Mouse (Mus musculus) E14TG2a.4 (cell line): ENCODE results near the gene Pola2.

Experiments used
- H3K27me3 ChIP-seq: 2 replicates; pipeline ENCODE4 v1.6.1; 2014; ENCODE audit warnings: low read length, control low read depth; ENCODE audit not compliant: insufficient read depth
- H3K36me3 ChIP-seq: 2 replicates; pipeline ENCODE4 v1.6.1; 2014; ENCODE audit warnings: low read length, control low read depth; ENCODE audit not compliant: insufficient read depth
- H3K4me1 ChIP-seq: replicated peaks from 2 replicates; pipeline ENCODE4 v1.6.1; 2014; ENCODE audit warnings: low read depth, low read length, control low read depth
- H3K4me3 ChIP-seq: replicated peaks from 2 replicates; pipeline ENCODE4 v1.5.1; 2014; ENCODE audit warnings: mild to moderate bottlenecking, low read length
- H3K9me3 ChIP-seq: 2 replicates; pipeline ENCODE4 v1.6.1; 2014; ENCODE audit warnings: low read length, control low read depth
- CTCF ChIP-seq: conservative IDR thresholded peaks from 2 replicates; pipeline ENCODE4 v1.5.1; 2014; ENCODE audit warnings: low read length
- NANOG ChIP-seq: IDR thresholded peaks from 2 replicates; pipeline ENCODE4 v1.6.1; 2014; ENCODE audit warnings: borderline replicate concordance, low read length, mixed read lengths
- POU5F1 ChIP-seq: IDR thresholded peaks from 2 replicates; pipeline ENCODE4 v1.6.1; 2014; ENCODE audit warnings: low read length, borderline replicate concordance

Gene Pola2

DNA sequence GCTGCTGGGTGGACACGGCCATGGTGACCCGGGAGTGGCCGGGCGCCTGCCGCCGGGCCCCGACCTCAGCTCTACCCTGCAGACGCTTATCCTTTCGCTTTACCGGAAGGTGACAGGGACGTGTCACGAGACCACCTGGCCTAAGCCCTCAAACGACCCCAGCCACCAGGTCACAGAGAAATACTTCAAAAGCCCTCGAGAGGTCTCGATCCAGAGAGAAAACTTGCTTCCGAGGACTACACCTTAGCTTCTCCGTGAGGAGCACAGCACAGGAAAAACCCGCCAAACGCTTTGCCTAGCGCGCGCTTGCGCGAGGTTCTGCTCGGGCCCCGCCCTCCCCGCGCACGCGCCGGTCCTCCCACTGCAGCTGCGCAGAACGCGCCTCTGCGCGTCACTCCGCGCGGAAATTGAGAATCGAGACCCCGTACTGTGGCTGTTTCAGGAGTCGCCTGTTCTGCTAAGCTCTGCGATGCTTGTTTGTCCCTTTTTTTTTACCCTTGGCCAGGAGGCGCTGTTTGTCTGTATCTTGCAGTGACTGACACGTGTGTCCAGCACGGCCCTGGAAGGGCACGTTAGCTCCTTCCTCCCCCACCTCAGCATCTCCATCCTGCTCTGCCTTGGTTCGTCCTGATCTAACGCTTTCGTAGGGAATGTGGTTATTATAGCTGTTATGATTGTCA lies at the start of gene Pola2:
Gene Pola2, minus strand, starts transcription at position 320 of the 680 bp plus-strand sequence.
- H3K27me3 ChIP-seq: no peaks in the 10 kb centered on the region
- TF ChIP-seq NANOG (no peak), CTCF (no peak), POU5F1 (no peak)
- peaks cover 63% of the 10 kb centered on the region for H3K4me1 ChIP-seq
- H3K4me3 ChIP-seq: peak within 1 kb of the TSS; percentile 93
- H3K9me3 ChIP-seq: no peaks in the 10 kb centered on the region
- peaks cover 33% of the 10 kb centered on the region for H3K36me3 ChIP-seq

DNA sequence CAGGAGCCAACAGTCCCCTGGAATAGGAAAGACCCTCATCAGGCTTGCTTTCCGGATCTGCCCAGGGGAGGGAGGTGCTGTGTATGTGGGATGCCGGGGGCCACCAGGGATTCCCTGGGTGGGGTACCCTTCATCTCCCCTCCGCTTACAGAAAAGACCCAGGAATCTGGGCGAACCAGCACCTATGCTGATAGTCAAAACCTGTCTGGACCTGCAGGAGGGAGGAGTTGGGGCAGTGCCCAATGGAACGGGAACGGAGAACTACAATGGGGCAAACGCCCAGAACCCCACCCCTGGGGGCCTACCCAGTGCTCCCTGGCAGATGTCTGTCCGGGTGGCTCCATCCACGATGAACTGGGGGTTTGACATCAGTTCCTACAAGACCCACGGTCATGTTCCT lies 49.7 kb upstream of the Pola2 start:
- TF ChIP-seq NANOG (no peak), CTCF (no peak), POU5F1 (no peak)
- Histone ChIP-seq H3K4me3 (peak overlapping the region; percentile 80), H3K36me3 (peaks cover 9% of the 10 kb centered on the region; the same call in 1 of the 2 replicates), H3K27me3 (peaks cover 27% of the 10 kb centered on the region), H3K9me3 (no peaks in the 10 kb centered on the region), H3K4me1 (peaks cover 82% of the 10 kb centered on the region)

DNA sequence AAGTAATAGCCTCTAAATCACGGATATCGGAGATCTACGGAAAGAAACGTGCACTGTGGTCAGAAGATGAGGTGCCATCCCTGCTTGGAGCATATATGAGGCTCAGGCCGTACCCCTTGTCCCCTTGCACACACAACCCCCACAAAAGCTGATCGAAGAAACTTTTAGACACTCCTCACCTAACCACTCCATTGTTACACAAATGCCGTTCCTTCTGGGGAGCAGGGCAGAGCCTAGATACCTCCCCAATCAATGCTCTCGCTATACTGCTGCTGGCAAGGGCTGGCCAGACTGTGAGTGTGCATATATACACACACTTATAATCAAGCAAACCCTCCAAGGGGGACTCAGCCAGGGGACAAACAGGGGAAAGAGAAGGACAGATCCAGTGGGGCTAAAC lies 45.1 kb upstream of the Pola2 start:
- no peaks in the 10 kb centered on the region for H3K9me3 ChIP-seq
- TF ChIP-seq CTCF: no peak
- peak; percentile 53; the same call in 1 of the 2 replicates for TF ChIP-seq POU5F1
- peak; percentile 9; the same call in 1 of the 2 replicates for TF ChIP-seq NANOG
- H3K4me3 ChIP-seq: peak overlapping the region; percentile 55
- H3K27me3 ChIP-seq: peaks cover 16% of the 10 kb centered on the region
- peaks cover 22% of the 10 kb centered on the region for H3K36me3 ChIP-seq
- H3K4me1 ChIP-seq: peaks cover 72% of the 10 kb centered on the region

- Histone ChIP-seq H3K27me3 (no peaks in the 10 kb centered on the region), H3K9me3 (no peaks in the 10 kb centered on the region), H3K4me3 (no peak overlapping the region)
Measured at GRCm38 (mm10) chr19:6007013-6007412, 43.0 kb upstream of the Pola2 start.

DNA sequence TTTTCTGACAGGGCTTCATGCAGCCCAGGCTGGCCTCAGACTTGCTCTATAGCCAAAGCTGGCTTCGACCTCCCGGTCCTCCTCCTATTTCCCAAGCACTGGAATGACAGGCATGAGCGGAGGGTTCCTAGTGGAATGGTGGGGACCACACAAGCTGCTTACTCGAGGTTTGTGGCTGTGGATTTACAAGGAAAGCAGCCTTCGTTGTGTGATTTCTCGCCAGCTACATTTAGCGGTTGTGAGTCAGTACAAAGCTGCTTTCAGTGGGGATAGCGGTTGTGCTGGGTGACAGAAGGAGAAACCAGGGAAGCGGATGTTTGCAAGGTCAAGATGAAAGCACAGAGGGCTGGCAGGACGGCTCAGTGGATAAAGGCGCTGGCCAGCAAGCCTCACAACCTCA lies 41.5 kb upstream of the Pola2 start:
- TF ChIP-seq POU5F1: no peak
- no peak for TF ChIP-seq CTCF
- no peak for TF ChIP-seq NANOG

More at GRCm38 (mm10) chr19:6007013-6007412, 43.0 kb upstream of the Pola2 start:
- H3K36me3 ChIP-seq: peaks cover 13% of the 10 kb centered on the region
- TF ChIP-seq POU5F1 (no peak), CTCF (no peak), NANOG (no peak)
- peaks cover 67% of the 10 kb centered on the region for H3K4me1 ChIP-seq

GRCm38 (mm10) chr19:5999969-6000368 lies 36.0 kb upstream of the Pola2 start:
- H3K27me3 ChIP-seq: no peaks in the 10 kb centered on the region
- H3K4me3 ChIP-seq: no peak overlapping the region
- TF ChIP-seq NANOG: no peak
- no peak for TF ChIP-seq CTCF
- TF ChIP-seq POU5F1: no peak

More for the DNA sequence above, 41.5 kb upstream of the Pola2 start:
- Histone ChIP-seq H3K27me3 (no peaks in the 10 kb centered on the region), H3K4me1 (peaks cover 58% of the 10 kb centered on the region), H3K36me3 (peaks cover 17% of the 10 kb centered on the region), H3K4me3 (no peak overlapping the region), H3K9me3 (no peaks in the 10 kb centered on the region)

GRCm38 (mm10) chr19:5998180-5998579 lies 34.2 kb upstream of the Pola2 start:
- H3K4me3 ChIP-seq: no peak overlapping the region
- H3K36me3 ChIP-seq: peaks cover 38% of the 10 kb centered on the region
- peaks cover 26% of the 10 kb centered on the region for H3K4me1 ChIP-seq
- no peaks in the 10 kb centered on the region for H3K9me3 ChIP-seq
- TF ChIP-seq CTCF (peak; percentile 62), NANOG (no peak)
- no peaks in the 10 kb centered on the region for H3K27me3 ChIP-seq

More at GRCm38 (mm10) chr19:5999969-6000368, 36.0 kb upstream of the Pola2 start:
- H3K9me3 ChIP-seq: no peaks in the 10 kb centered on the region
- H3K36me3 ChIP-seq: peaks cover 26% of the 10 kb centered on the region
- peaks cover 24% of the 10 kb centered on the region for H3K4me1 ChIP-seq

GRCm38 (mm10) chr19:5994711-5995110 lies 30.7 kb upstream of the Pola2 start:
- TF ChIP-seq NANOG (no peak), CTCF (no peak), POU5F1 (no peak)
- Histone ChIP-seq H3K9me3 (no peaks in the 10 kb centered on the region), H3K36me3 (peaks cover 61% of the 10 kb centered on the region)

More at GRCm38 (mm10) chr19:5994711-5995110, 30.7 kb upstream of the Pola2 start:
- Histone ChIP-seq H3K4me3 (no peak overlapping the region; the same call in 1 of the 2 replicates), H3K27me3 (no peaks in the 10 kb centered on the region), H3K4me1 (peaks cover 40% of the 10 kb centered on the region)
